Mouse (Mus musculus): ENCODE data around the gene Ano6.

- TF ChIP-seq POLR2A (IDR thresholded peaks at IDR 0.05; ENCODE audit: borderline replicate concordance, control insufficient read depth, low read depth, low read length): no peak
- no peak for TF ChIP-seq CTCF (IDR thresholded peaks at IDR 0.05; ENCODE audit: control insufficient read depth, insufficient read depth, low read length)
These were observed 6.7 kb downstream of the Ano6 start for GRCm38 (mm10) chr15:95797144-95797983.

Measured in bone marrow, adult 2 months (tissue).